Mouse (Mus musculus): ENCODE measurements at regions not wholly inside any gene's neighbourhood (a gene's known extent, or its start where the extent isn't known, plus 50 kb on each side); places are given as distances from the start of the nearest gene placed in this dataset.

DNA sequence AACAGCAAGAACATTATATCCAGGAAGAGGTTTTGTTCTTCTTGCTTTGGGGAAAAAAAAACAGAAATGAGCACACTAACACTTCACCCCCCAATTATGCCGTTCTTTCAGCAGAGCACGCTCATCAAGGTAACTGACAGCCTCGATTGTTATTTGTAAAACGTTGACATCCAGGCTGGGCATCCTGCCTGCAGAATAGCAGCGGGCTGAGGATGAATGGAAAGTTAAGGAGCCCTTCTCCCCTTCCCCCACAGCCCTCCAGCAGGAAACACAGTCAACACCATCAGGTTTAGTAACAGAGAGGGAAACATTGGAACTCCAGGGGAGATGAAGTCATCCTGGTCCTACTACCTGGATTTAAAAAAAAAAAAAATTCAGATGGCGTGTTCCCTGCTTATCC, 63.3 kb upstream of the Mphosph6 start:
- DNase-seq (ENCODE audit: low spot score) (no peak), ATAC-seq (ENCODE audit: insufficient number of reproducible peaks, low FRiP score, low TSS enrichment, low read depth) (no peak)

GRCm38 (mm10) chr8:117863837-117864236, 62.1 kb upstream of the Mphosph6 start:
- no peak overlapping the region for H3K9ac ChIP-seq (ENCODE audit: low read length)
- H3K36me3 ChIP-seq (ENCODE audit: control insufficient read depth, insufficient read depth, low read length) = no peaks in the 10 kb centered on the region
- no peak overlapping the region for H3K4me2 ChIP-seq (ENCODE audit: low read depth, severe bottlenecking)
- H3K4me1 ChIP-seq (ENCODE audit: control insufficient read depth, insufficient read depth, low read length) = peaks cover 6% of the 10 kb centered on the region
- no peaks in the 10 kb centered on the region for H3K9me3 ChIP-seq (ENCODE audit: control insufficient read depth, low read length)
- peak; percentile 85 for DNase-seq (ENCODE audit: low spot score)
- H3K4me3 ChIP-seq (ENCODE audit: low read depth, low read length) = no peak overlapping the region
- no peaks in the 10 kb centered on the region for H3K27me3 ChIP-seq (ENCODE audit: control insufficient read depth, insufficient read depth, low read length)
- WGBS = 43% methylated on average over 2 of the region's 2 CpGs
- ATAC-seq (ENCODE audit: insufficient number of reproducible peaks, low FRiP score, low TSS enrichment, low read depth) = no peak
- no peak overlapping the region for H3K27ac ChIP-seq (replicated peaks; ENCODE audit: low read depth, low read length)

More for the DNA sequence above, 63.3 kb upstream of the Mphosph6 start:
- H3K27ac ChIP-seq (replicated peaks; ENCODE audit: low read depth, low read length) = no peak overlapping the region
- H3K27me3 ChIP-seq (ENCODE audit: control insufficient read depth, insufficient read depth, low read length) = no peaks in the 10 kb centered on the region
- H3K4me1 ChIP-seq (ENCODE audit: control insufficient read depth, insufficient read depth, low read length) = peaks cover 1% of the 10 kb centered on the region
- 41% methylated on average over 6 of the region's 6 CpGs for WGBS
- no peaks in the 10 kb centered on the region for H3K36me3 ChIP-seq (ENCODE audit: control insufficient read depth, insufficient read depth, low read length)
- H3K4me2 ChIP-seq (ENCODE audit: low read depth, severe bottlenecking) = no peak overlapping the region
- H3K9me3 ChIP-seq (ENCODE audit: control insufficient read depth, low read length) = no peaks in the 10 kb centered on the region
- no peak overlapping the region for H3K9ac ChIP-seq (ENCODE audit: low read length)
- H3K4me3 ChIP-seq (ENCODE audit: low read depth, low read length) = no peak overlapping the region

DNA sequence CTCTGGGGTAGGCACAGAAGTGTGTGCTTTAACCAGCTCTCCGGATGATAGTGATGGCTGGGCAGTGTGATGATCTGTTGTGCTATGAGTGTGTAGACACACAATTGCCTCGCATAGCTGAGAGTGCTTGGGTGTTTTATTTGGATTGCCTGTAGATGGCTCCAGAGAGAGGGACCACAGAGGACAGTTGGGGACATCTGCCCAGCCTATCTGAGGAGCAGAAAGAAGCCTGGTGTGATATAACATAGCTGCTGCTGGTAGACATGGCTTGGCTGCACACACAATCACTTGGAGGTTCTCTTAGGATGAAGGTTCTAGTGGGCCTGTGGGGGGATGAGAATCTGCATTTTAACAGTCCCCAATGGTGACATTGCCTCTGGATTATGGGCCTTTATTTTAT, 60.6 kb upstream of the Mphosph6 start:
- Histone ChIP-seq H3K4me3 (ENCODE audit: low read depth, low read length) (no peak overlapping the region), H3K27me3 (ENCODE audit: control insufficient read depth, insufficient read depth, low read length) (no peaks in the 10 kb centered on the region), H3K9ac (ENCODE audit: low read length) (no peak overlapping the region), H3K36me3 (ENCODE audit: control insufficient read depth, insufficient read depth, low read length) (no peaks in the 10 kb centered on the region), H3K27ac (replicated peaks; ENCODE audit: low read depth, low read length) (no peak overlapping the region), H3K9me3 (ENCODE audit: control insufficient read depth, low read length) (no peaks in the 10 kb centered on the region), H3K4me2 (ENCODE audit: low read depth, severe bottlenecking) (no peak overlapping the region), H3K4me1 (ENCODE audit: control insufficient read depth, insufficient read depth, low read length) (peaks cover 6% of the 10 kb centered on the region)
- DNase-seq (ENCODE audit: low spot score) = no peak
- 69% methylated on average over 2 of the region's 2 CpGs for WGBS
- no peak for ATAC-seq (ENCODE audit: insufficient number of reproducible peaks, low FRiP score, low TSS enrichment, low read depth)

GRCm38 (mm10) chr8:117859734-117860133, 58.0 kb upstream of the Mphosph6 start:
- H3K4me2 ChIP-seq (ENCODE audit: low read depth, severe bottlenecking) = peak overlapping the region; percentile 27; the same call in 1 of the 2 replicates
- DNase-seq (ENCODE audit: low spot score) = peak; percentile 32
- H3K9ac ChIP-seq (ENCODE audit: low read length) = 0 out of 2 replicates have a peak overlapping the region, but pooled peaks have one; percentile 12
- H3K9me3 ChIP-seq (ENCODE audit: control insufficient read depth, low read length) = no peaks in the 10 kb centered on the region
- H3K27me3 ChIP-seq (ENCODE audit: control insufficient read depth, insufficient read depth, low read length) = no peaks in the 10 kb centered on the region
- 3% methylated on average over 11 of the region's 11 CpGs for WGBS
- H3K4me1 ChIP-seq (ENCODE audit: control insufficient read depth, insufficient read depth, low read length) = peaks cover 6% of the 10 kb centered on the region
- ATAC-seq (ENCODE audit: insufficient number of reproducible peaks, low FRiP score, low TSS enrichment, low read depth) = no peak
- H3K4me3 ChIP-seq (ENCODE audit: low read depth, low read length) = no peak overlapping the region
- H3K27ac ChIP-seq (replicated peaks; ENCODE audit: low read depth, low read length) = no peak overlapping the region
- no peaks in the 10 kb centered on the region for H3K36me3 ChIP-seq (ENCODE audit: control insufficient read depth, insufficient read depth, low read length)

- H3K9me3 ChIP-seq (ENCODE audit: control insufficient read depth, low read length) = no peaks in the 10 kb centered on the region
Observed at GRCm38 (mm10) chr8:117859095-117859494, 57.4 kb upstream of the Mphosph6 start.

DNA sequence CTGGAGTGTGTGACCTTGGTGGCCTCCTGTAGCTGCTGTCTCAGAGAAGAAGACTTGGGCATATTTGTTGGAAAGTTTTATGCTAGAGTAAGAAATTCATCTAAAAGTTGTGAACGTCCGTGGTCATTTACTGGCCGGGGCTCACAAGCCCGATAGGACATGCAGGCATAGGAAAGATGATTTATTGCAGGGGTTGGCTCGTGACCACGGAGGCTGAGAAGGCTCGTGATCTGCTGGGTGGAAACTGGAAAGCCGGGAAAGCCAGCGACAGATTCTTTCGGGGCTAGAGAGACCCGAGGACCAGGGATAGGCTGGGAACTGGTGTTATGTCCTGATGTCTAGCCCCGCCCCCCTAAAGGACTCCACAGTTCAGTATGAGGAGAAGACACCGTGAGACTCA, 54.4 kb upstream of the Mphosph6 start:
- ATAC-seq (ENCODE audit: insufficient number of reproducible peaks, low FRiP score, low TSS enrichment, low read depth) = no peak
- no peak overlapping the region for H3K4me3 ChIP-seq (ENCODE audit: low read depth, low read length)
- H3K36me3 ChIP-seq (ENCODE audit: control insufficient read depth, insufficient read depth, low read length) = no peaks in the 10 kb centered on the region
- no peaks in the 10 kb centered on the region for H3K27me3 ChIP-seq (ENCODE audit: control insufficient read depth, insufficient read depth, low read length)
- DNase-seq (ENCODE audit: low spot score) = no peak
- 81% methylated on average over 13 of the region's 13 CpGs for WGBS
- peaks cover 8% of the 10 kb centered on the region for H3K4me1 ChIP-seq (ENCODE audit: control insufficient read depth, insufficient read depth, low read length)
- no peak overlapping the region for H3K27ac ChIP-seq (replicated peaks; ENCODE audit: low read depth, low read length)
- H3K4me2 ChIP-seq (ENCODE audit: low read depth, severe bottlenecking) = no peak overlapping the region
- H3K9me3 ChIP-seq (ENCODE audit: control insufficient read depth, low read length) = no peaks in the 10 kb centered on the region
- no peak overlapping the region for H3K9ac ChIP-seq (ENCODE audit: low read length)

More at GRCm38 (mm10) chr8:117859095-117859494, 57.4 kb upstream of the Mphosph6 start:
- H3K4me3 ChIP-seq (ENCODE audit: low read depth, low read length) = no peak overlapping the region
- H3K27ac ChIP-seq (replicated peaks; ENCODE audit: low read depth, low read length) = no peak overlapping the region
- no peaks in the 10 kb centered on the region for H3K36me3 ChIP-seq (ENCODE audit: control insufficient read depth, insufficient read depth, low read length)
- H3K4me1 ChIP-seq (ENCODE audit: control insufficient read depth, insufficient read depth, low read length) = peaks cover 6% of the 10 kb centered on the region
- no peak for DNase-seq (ENCODE audit: low spot score)
- no peak overlapping the region for H3K9ac ChIP-seq (ENCODE audit: low read length)
- WGBS = 67% methylated on average over 7 of the region's 7 CpGs
- no peak for ATAC-seq (ENCODE audit: insufficient number of reproducible peaks, low FRiP score, low TSS enrichment, low read depth)
- H3K4me2 ChIP-seq (ENCODE audit: low read depth, severe bottlenecking) = no peak overlapping the region
- no peaks in the 10 kb centered on the region for H3K27me3 ChIP-seq (ENCODE audit: control insufficient read depth, insufficient read depth, low read length)

- Histone ChIP-seq H3K36me3 (ENCODE audit: control insufficient read depth, insufficient read depth, low read length) (no peaks in the 10 kb centered on the region), H3K4me3 (ENCODE audit: low read depth, low read length) (no peak overlapping the region)
Observed at GRCm38 (mm10) chr8:117854942-117855491, 53.3 kb upstream of the Mphosph6 start.

DNA sequence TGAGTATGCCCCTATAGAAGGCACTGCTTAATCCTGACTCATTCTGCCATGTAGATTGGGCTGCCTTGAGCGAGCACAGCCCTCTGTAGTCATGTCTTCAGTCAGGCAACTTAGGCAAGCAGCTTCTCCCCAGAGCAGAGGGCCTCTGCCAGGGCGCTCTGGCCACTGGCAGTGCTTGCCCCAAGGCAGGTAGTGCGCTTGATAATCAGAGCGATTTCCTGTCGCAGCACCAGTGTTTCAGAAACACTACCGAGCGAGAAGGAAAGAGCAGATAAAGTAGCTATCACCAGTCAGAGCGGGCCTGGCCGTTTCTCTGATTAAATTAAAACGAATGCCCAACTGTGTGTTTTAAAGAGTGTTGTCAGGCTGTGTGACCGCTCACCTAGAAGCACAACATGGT, 52.6 kb upstream of the Mphosph6 start:
- ATAC-seq (ENCODE audit: insufficient number of reproducible peaks, low FRiP score, low TSS enrichment, low read depth) = no peak
- H3K4me2 ChIP-seq (ENCODE audit: low read depth, severe bottlenecking) = no peak overlapping the region
- no peak overlapping the region for H3K4me3 ChIP-seq (ENCODE audit: low read depth, low read length)
- H3K36me3 ChIP-seq (ENCODE audit: control insufficient read depth, insufficient read depth, low read length) = no peaks in the 10 kb centered on the region
- DNase-seq (ENCODE audit: low spot score) = no peak
- H3K9ac ChIP-seq (ENCODE audit: low read length) = no peak overlapping the region
- H3K27me3 ChIP-seq (ENCODE audit: control insufficient read depth, insufficient read depth, low read length) = no peaks in the 10 kb centered on the region
- 75% methylated on average over 11 of the region's 11 CpGs for WGBS
- H3K9me3 ChIP-seq (ENCODE audit: control insufficient read depth, low read length) = no peaks in the 10 kb centered on the region
- no peak overlapping the region for H3K27ac ChIP-seq (replicated peaks; ENCODE audit: low read depth, low read length)
- peaks cover 2% of the 10 kb centered on the region; the same call in 1 of the 2 replicates for H3K4me1 ChIP-seq (ENCODE audit: control insufficient read depth, insufficient read depth, low read length)

More at GRCm38 (mm10) chr8:117854942-117855491, 53.3 kb upstream of the Mphosph6 start:
- no peak overlapping the region for H3K9ac ChIP-seq (ENCODE audit: low read length)
- H3K4me1 ChIP-seq (ENCODE audit: control insufficient read depth, insufficient read depth, low read length) = peaks cover 7% of the 10 kb centered on the region
- no peak for ATAC-seq (ENCODE audit: insufficient number of reproducible peaks, low FRiP score, low TSS enrichment, low read depth)
- no peak overlapping the region for H3K4me2 ChIP-seq (ENCODE audit: low read depth, severe bottlenecking)
- DNase-seq (ENCODE audit: low spot score) = no peak
- 86% methylated on average over 7 of the region's 7 CpGs for WGBS
- no peak overlapping the region for H3K27ac ChIP-seq (replicated peaks; ENCODE audit: low read depth, low read length)
- H3K9me3 ChIP-seq (ENCODE audit: control insufficient read depth, low read length) = no peaks in the 10 kb centered on the region
- no peaks in the 10 kb centered on the region for H3K27me3 ChIP-seq (ENCODE audit: control insufficient read depth, insufficient read depth, low read length)

GRCm38 (mm10) chr8:117853408-117853807, 51.7 kb upstream of the Mphosph6 start:
- DNase-seq (ENCODE audit: low spot score) (no peak), ATAC-seq (ENCODE audit: insufficient number of reproducible peaks, low FRiP score, low TSS enrichment, low read depth) (no peak)
- peaks cover 2% of the 10 kb centered on the region; the same call in 1 of the 2 replicates for H3K4me1 ChIP-seq (ENCODE audit: control insufficient read depth, insufficient read depth, low read length)
- 51% methylated on average over 4 of the region's 4 CpGs for WGBS
- no peaks in the 10 kb centered on the region for H3K9me3 ChIP-seq (ENCODE audit: control insufficient read depth, low read length)
- H3K9ac ChIP-seq (ENCODE audit: low read length) = no peak overlapping the region
- no peak overlapping the region for H3K4me2 ChIP-seq (ENCODE audit: low read depth, severe bottlenecking)
- no peaks in the 10 kb centered on the region for H3K36me3 ChIP-seq (ENCODE audit: control insufficient read depth, insufficient read depth, low read length)
- H3K27ac ChIP-seq (replicated peaks; ENCODE audit: low read depth, low read length) = no peak overlapping the region
- no peaks in the 10 kb centered on the region for H3K27me3 ChIP-seq (ENCODE audit: control insufficient read depth, insufficient read depth, low read length)
- no peak overlapping the region for H3K4me3 ChIP-seq (ENCODE audit: low read depth, low read length)

All from limb, embryonic 11.5 days (tissue).